Mouse (Mus musculus): ENCODE results near the gene Dctn1.

DNA sequence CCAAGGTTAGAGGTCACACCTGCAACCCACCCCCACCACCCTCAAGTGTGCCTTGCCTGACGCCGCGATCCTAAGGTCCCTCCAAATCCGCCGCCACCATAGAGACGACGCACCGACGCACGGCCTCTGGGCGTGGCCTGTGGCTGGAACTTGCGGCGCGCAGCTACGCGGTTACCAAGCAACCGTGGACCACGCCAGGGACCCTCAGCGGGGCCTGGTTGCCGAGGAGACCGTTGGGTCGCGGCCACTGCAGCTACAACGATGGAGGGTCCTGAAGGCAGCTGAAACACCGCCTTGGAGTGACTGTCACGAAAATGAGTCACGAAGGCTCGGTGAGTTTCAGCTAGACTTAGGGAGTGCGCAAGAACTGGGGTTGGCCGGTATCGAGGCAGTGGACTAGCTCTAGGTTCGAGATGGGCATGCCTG, 9.4 kb upstream of the Dctn1 start, which contains the start of the genes Wdr54 and 1700003E16Rik:
- TF ChIP-seq CTCF (IDR thresholded peaks at IDR 0.05) (no peak), EP300 (IDR thresholded peaks at IDR 0.05) (no peak)
